Mouse (Mus musculus): Measurements from ENCODE around the gene Nckap5. TPM values are rescaled to one million over a fixed set of nuclear protein-coding genes. Genes with fewer than 3 reads are reported as not detected.

Gene Nckap5
- total and polyA plus RNA-seq, 3 experiments = not detected

DNA sequence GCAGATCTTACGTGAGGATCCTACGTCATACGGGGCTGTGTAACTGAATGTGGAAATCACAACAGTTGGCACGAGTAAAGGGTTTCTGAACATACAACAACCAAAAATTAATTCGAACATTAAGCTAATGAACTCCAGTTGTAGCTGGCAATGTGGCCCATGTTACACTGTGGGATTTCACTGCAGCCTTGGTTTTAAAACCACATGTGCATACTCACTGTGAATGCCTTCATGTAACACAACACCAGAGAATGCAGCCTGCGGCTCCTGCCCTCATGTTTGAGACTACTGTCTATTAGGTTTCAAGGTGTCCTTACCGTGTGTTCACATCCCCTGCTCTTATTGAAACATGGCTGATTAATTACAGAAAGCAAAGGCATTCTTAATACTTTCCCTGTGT, 269.7 kb downstream of the Nckap5 start:
- Histone ChIP-seq H3K27ac (ENCODE audit: insufficient read depth, low read depth) (no peak overlapping the region), H3K4me3 (replicated peaks in 1 of 3; ENCODE audit: low read depth in 2 of 3, low read length in 2 of 3, poor library complexity in 1 of 3) (no peak overlapping the region), H3K9me3 (replicated peaks; ENCODE audit: low read length) (peaks cover 68% of the 10 kb centered on the region), H3K79me2 (replicated peaks; ENCODE audit: control insufficient read depth, extremely low read depth, insufficient read depth, poor library complexity, severe bottlenecking) (no peaks in the 10 kb centered on the region), H3K36me3 (replicated peaks in 1 of 2; ENCODE audit: control insufficient read depth in 1 of 2, insufficient read depth in 1 of 2, low read length in 1 of 2) (no peaks in the 10 kb centered on the region), H3K27me3 (replicated peaks) (no peaks in the 10 kb centered on the region), H3K4me2 (ENCODE audit: insufficient read depth, low read depth, poor library complexity, severe bottlenecking) (no peak overlapping the region), H3K9ac (ENCODE audit: insufficient read depth, low read depth) (no peak overlapping the region), H3K4me1 (ENCODE audit: control insufficient read depth in 1 of 2, insufficient read depth in 2 of 2) (no peaks in the 10 kb centered on the region)
- dilution Hi-C loops (cut with MboI; ENCODE audit: extremely low pct_ligation_motif_present, extremely low pct_unique_long_range_greater_than_20kb, low sequenced_read_pairs) (no loop called here), in situ Hi-C loops (cut with MboI; ENCODE audit: low pct_ligation_motif_present, low pct_unique_long_range_greater_than_20kb, low sequenced_read_pairs) (no loop called here)
- TF ChIP-seq MYC (IDR thresholded peaks at IDR 0.05; ENCODE audit: low read depth, low read length) (no peak), BHLHE40 (IDR thresholded peaks at IDR 0.05; ENCODE audit: low read depth, low read length) (no peak)
- DNase-seq (ENCODE audit: extremely low read depth) = no peak

DNA sequence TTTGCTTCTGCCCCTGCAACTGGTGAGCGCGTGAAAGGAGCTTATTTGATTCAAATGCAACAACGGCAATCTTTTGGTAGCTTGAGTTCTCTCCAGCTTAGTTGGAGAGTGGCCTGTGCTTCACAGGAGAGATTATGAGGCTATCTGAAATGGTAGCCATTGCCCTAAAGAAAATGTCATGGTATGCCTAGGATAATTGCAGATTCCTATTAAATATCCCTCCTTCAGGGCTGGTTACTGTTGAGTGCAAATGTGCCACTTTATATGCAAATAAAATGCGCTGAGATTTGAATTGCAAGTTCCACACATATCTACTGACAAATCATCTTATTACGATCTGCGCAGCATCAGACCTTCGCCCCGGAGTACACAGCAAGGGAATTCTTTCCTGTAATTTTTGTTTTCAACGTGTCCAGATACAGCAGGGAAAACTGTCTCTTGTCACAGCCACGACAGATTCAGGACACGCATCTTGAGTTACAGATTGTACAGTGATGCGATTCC, 272.8 kb downstream of the Nckap5 start:
- Histone ChIP-seq H3K79me2 (replicated peaks; ENCODE audit: control insufficient read depth, extremely low read depth, insufficient read depth, poor library complexity, severe bottlenecking) (no peaks in the 10 kb centered on the region), H3K4me2 (ENCODE audit: insufficient read depth, low read depth, poor library complexity, severe bottlenecking) (no peak overlapping the region), H3K9me3 (replicated peaks; ENCODE audit: low read length) (peaks cover 69% of the 10 kb centered on the region), H3K4me3 (replicated peaks in 1 of 3; ENCODE audit: low read depth in 2 of 3, low read length in 2 of 3, poor library complexity in 1 of 3) (no peak overlapping the region), H3K27ac (ENCODE audit: insufficient read depth, low read depth) (no peak overlapping the region), H3K27me3 (replicated peaks) (no peaks in the 10 kb centered on the region), H3K4me1 (ENCODE audit: control insufficient read depth in 1 of 2, insufficient read depth in 2 of 2) (no peaks in the 10 kb centered on the region), H3K9ac (ENCODE audit: insufficient read depth, low read depth) (no peak overlapping the region), H3K36me3 (replicated peaks in 1 of 2; ENCODE audit: control insufficient read depth in 1 of 2, insufficient read depth in 1 of 2, low read length in 1 of 2) (no peaks in the 10 kb centered on the region)
- dilution Hi-C loops (cut with MboI; ENCODE audit: extremely low pct_ligation_motif_present, extremely low pct_unique_long_range_greater_than_20kb, low sequenced_read_pairs) (no loop called here), in situ Hi-C loops (cut with MboI; ENCODE audit: low pct_ligation_motif_present, low pct_unique_long_range_greater_than_20kb, low sequenced_read_pairs) (no loop called here)
- no peak for TF ChIP-seq JUN (IDR thresholded peaks at IDR 0.05; ENCODE audit: insufficient read depth, low read depth, low read length)
- TF ChIP-seq MAX (IDR thresholded peaks at IDR 0.05; ENCODE audit: low read length) = no peak
- TF ChIP-seq MAZ (IDR thresholded peaks at IDR 0.05; ENCODE audit: low read depth, low read length) = no peak
- no peak for TF ChIP-seq HCFC1 (IDR thresholded peaks at IDR 0.05; ENCODE audit: low read depth, low read length)
- no peak for TF ChIP-seq E2F4 (IDR thresholded peaks at IDR 0.05; ENCODE audit: insufficient replicate concordance, low read depth, low read length)
- no peak for TF ChIP-seq ZNF384 (IDR thresholded peaks at IDR 0.05; ENCODE audit: low read depth, low read length)
- no peak for TF ChIP-seq ELF1 (IDR thresholded peaks at IDR 0.05; ENCODE audit: low read depth, low read length)
- no peak for TF ChIP-seq UBTF (IDR thresholded peaks at IDR 0.05; ENCODE audit: low read depth, low read length)
- TF ChIP-seq EP300 (IDR thresholded peaks at IDR 0.05; ENCODE audit: low read length) = no peak
- TF ChIP-seq USF2 (conservative IDR thresholded peaks at IDR 0.05; ENCODE audit: low read depth, low read length) = no peak
- no peak for DNase-seq (ENCODE audit: extremely low read depth)

DNA sequence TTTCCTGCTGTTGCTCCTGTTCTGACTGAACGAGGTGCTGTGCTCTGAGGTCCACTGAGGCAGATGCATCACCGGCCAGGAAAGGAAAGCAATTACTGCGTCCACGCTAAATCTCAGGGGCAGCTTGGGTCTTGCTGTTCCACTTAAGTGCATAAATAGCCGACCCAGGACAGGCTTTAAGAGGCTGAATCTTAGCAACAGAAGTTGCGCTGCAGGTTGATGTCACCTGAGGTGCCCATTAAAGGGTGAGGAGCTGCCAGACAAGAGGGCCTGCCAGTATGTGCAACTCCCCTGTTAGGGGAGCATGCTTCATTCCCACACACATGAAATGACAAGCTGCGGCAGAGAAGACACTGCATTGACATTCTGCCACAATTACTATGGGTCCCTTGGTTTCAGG, 282.6 kb downstream of the Nckap5 start:
- no peaks in the 10 kb centered on the region for H3K79me2 ChIP-seq (replicated peaks; ENCODE audit: control insufficient read depth, extremely low read depth, insufficient read depth, poor library complexity, severe bottlenecking)
- no peaks in the 10 kb centered on the region for H3K4me1 ChIP-seq (ENCODE audit: control insufficient read depth in 1 of 2, insufficient read depth in 2 of 2)
- TF ChIP-seq MAX (IDR thresholded peaks at IDR 0.05; ENCODE audit: low read length) = no peak
- no peak for TF ChIP-seq JUND (conservative IDR thresholded peaks at IDR 0.05; ENCODE audit: low read depth, low read length)
- TF ChIP-seq NRF1 (IDR thresholded peaks at IDR 0.05; ENCODE audit: low read depth, low read length) = no peak
- TF ChIP-seq IRF4 (IDR thresholded peaks at IDR 0.05; ENCODE audit: low read depth, low read length) = no peak
- no peak for TF ChIP-seq JUN (IDR thresholded peaks at IDR 0.05; ENCODE audit: insufficient read depth, low read depth, low read length)
- TF ChIP-seq EP300 (IDR thresholded peaks at IDR 0.05; ENCODE audit: low read length) = no peak
- no peak for TF ChIP-seq GABPA (IDR thresholded peaks at IDR 0.05; ENCODE audit: insufficient replicate concordance, low read depth, low read length)
- TF ChIP-seq E2F4 (IDR thresholded peaks at IDR 0.05; ENCODE audit: insufficient replicate concordance, low read depth, low read length) = no peak
- TF ChIP-seq MXI1 (IDR thresholded peaks at IDR 0.05; ENCODE audit: low read depth, low read length) = no peak
- TF ChIP-seq TBP (conservative IDR thresholded peaks at IDR 0.05; ENCODE audit: low read depth, low read length) = no peak
- TF ChIP-seq ZC3H11A (IDR thresholded peaks at IDR 0.05; ENCODE audit: low read depth, low read length) = no peak
- no peak for TF ChIP-seq RAD21 (IDR thresholded peaks at IDR 0.05; ENCODE audit: low read depth, low read length)
- dilution Hi-C loops (cut with MboI; ENCODE audit: extremely low pct_ligation_motif_present, extremely low pct_unique_long_range_greater_than_20kb, low sequenced_read_pairs) = no loop called here
- no peak overlapping the region for H3K4me3 ChIP-seq (replicated peaks in 1 of 3; ENCODE audit: low read depth in 2 of 3, low read length in 2 of 3, poor library complexity in 1 of 3)
- H3K27ac ChIP-seq (ENCODE audit: insufficient read depth, low read depth) = no peak overlapping the region
- no peak overlapping the region for H3K4me2 ChIP-seq (ENCODE audit: insufficient read depth, low read depth, poor library complexity, severe bottlenecking)
- H3K36me3 ChIP-seq (replicated peaks in 1 of 2; ENCODE audit: control insufficient read depth in 1 of 2, insufficient read depth in 1 of 2, low read length in 1 of 2) = no peaks in the 10 kb centered on the region
- in situ Hi-C loops (cut with MboI; ENCODE audit: low pct_ligation_motif_present, low pct_unique_long_range_greater_than_20kb, low sequenced_read_pairs) = no loop called here
- no peak overlapping the region for H3K9ac ChIP-seq (ENCODE audit: insufficient read depth, low read depth)
- DNase-seq (ENCODE audit: extremely low read depth) = no peak
- H3K9me3 ChIP-seq (replicated peaks; ENCODE audit: low read length) = peaks cover 69% of the 10 kb centered on the region
- H3K27me3 ChIP-seq (replicated peaks) = no peaks in the 10 kb centered on the region
